Mouse (Mus musculus): Measurements from ENCODE around the gene Gm5678. TPM values are rescaled to one million over a fixed set of nuclear protein-coding genes. Genes with fewer than 3 reads are reported as not detected.
"Not testable (repeated sequence)": the region's sequence is repeated elsewhere in the genome, so short reads cannot be mapped to it uniquely, and the experiment has no call there.

Gm5678 gene
- polyA plus RNA-seq, 1 experiment from 2014 or later: not detected

DNA sequence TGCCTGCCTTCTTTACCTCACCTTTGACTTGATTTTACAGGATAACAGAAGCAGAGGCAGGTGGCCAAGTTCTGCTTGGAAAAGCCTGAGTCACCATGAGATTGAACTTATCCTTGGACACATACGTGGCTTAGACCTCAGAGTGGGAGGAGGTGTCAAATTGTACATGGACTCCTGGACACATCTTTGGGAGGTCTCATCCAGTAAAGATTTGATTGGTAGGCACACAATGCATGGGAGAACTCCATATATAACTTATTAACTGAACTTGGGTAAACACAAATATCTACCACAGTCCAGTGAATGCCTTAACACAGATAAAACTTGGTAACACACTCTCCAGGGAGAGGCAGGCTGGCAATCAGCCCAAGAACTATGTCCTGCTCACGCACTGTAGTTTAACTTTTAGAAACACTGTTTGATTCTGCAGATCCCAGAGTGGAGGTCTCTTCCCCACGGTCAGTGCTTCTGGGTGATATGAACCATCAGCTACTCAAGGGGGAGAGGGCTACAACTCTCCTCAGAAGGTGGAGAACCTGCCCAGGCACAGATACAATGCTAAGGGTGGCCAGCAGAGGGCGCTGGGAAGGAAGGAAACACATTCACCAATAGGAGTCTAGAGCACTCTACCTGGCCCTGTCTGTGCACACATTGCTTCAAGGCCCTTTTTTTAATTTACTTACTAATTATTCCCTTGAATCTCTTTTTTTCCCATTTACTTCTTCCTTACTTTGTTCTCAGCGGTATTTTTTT is 12.6 kb upstream of the Gm5678 start:
- no peak overlapping the region for H3K27ac ChIP-seq
- H3K36me3 ChIP-seq (replicated peaks): peaks cover 4% of the 10 kb centered on the region; the same call in 1 of the 2 replicates
- no peak overlapping the region for H3K4me3 ChIP-seq
- 40% methylated on average over 5 of the region's 5 CpGs for WGBS
- H3K9me3 ChIP-seq: no peaks in the 10 kb centered on the region
- H3K27me3 ChIP-seq (replicated peaks): no peaks in the 10 kb centered on the region
- no peak overlapping the region for H3K4me2 ChIP-seq
- ATAC-seq (replicated peaks): no peak
- H3K9ac ChIP-seq: no peak overlapping the region
- H3K4me1 ChIP-seq: no peaks in the 10 kb centered on the region

DNA sequence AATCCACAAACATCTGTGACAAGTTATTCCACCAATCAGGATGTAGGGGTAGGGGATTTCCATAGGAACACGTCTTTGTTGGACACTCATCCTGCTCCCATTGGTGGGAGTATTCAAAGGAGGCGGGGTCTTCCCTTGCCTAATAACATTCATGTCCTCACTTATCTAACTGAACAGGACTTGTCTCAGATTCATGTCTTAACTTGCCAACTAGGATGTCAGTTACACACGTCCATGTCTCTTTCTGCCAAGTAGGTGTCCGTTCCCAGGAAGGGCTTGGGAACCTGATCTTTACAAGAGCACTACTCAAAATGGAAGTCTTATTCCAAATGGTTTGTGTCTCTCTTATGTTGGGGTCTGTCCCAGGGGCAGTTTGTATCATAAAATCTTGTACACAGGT is 4.1 kb upstream of the Gm5678 start:
- not testable (repeated sequence) for H3K9ac ChIP-seq; H3K4me3 ChIP-seq; H3K36me3 ChIP-seq (replicated peaks); H3K4me1 ChIP-seq; H3K9me3 ChIP-seq; H3K27me3 ChIP-seq (replicated peaks); H3K27ac ChIP-seq; H3K4me2 ChIP-seq; ATAC-seq (replicated peaks)
- WGBS: 86% methylated on average over 4 of the region's 4 CpGs

DNA sequence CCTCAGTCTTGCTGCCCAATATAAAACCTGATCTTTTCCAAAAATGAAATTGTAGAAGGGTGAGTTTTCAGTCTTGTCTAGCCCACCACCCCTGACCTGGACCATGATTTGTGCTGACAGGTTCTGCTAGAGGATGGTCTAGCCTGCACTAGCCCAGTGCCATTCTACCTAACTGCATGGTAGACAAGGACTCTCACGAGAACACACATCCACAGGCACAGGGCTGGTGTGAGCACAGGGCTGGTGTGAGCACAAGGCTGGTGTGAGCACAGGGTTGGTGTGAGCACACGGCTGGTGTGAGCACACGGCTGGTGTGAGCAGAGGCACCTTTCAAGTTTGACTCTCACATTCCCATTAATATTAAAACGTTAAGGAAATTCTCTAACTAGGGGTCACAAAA is 3.2 kb upstream of the Gm5678 start:
- no peak for ATAC-seq (replicated peaks)

DNA sequence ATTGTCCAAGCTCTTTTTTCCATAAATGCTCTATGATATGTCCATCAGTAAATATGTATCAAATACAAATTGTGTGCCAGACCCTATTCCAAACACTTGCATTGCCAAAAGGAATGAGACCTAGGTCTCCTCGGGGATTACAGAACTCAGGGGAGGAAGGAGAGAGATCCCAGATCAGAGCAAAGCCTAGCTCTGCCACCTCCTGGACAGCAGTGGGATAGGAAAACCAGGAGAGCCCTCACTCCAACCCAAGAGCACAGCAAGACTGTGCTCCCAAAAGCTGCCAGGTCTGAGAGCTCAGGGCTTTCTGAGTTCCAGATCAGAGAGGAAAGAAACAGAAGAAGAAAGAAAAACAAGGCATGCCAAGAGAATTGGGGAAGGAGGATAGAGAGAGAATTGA is 1.2 kb upstream of the Gm5678 start:
- H3K27ac ChIP-seq: no peak overlapping the region
- no peak overlapping the region for H3K4me3 ChIP-seq
- ATAC-seq (replicated peaks): no peak
- no peaks in the 10 kb centered on the region for H3K9me3 ChIP-seq
- 18% methylated on average over 1 of the region's 1 CpGs for WGBS
- no peaks in the 10 kb centered on the region for H3K4me1 ChIP-seq
- H3K9ac ChIP-seq: no peak overlapping the region
- no peaks in the 10 kb centered on the region for H3K36me3 ChIP-seq (replicated peaks)
- no peak overlapping the region for H3K4me2 ChIP-seq
- no peaks in the 10 kb centered on the region for H3K27me3 ChIP-seq (replicated peaks)

More for the DNA sequence above, 3.2 kb upstream of the Gm5678 start:
- WGBS: 88% methylated on average over 4 of the region's 4 CpGs
- H3K27ac ChIP-seq: no peak overlapping the region
- no peak overlapping the region for H3K4me2 ChIP-seq
- H3K4me1 ChIP-seq: no peaks in the 10 kb centered on the region
- H3K9me3 ChIP-seq: no peaks in the 10 kb centered on the region
- no peaks in the 10 kb centered on the region for H3K36me3 ChIP-seq (replicated peaks)
- no peaks in the 10 kb centered on the region for H3K27me3 ChIP-seq (replicated peaks)
- no peak overlapping the region for H3K9ac ChIP-seq
- H3K4me3 ChIP-seq: no peak overlapping the region

DNA sequence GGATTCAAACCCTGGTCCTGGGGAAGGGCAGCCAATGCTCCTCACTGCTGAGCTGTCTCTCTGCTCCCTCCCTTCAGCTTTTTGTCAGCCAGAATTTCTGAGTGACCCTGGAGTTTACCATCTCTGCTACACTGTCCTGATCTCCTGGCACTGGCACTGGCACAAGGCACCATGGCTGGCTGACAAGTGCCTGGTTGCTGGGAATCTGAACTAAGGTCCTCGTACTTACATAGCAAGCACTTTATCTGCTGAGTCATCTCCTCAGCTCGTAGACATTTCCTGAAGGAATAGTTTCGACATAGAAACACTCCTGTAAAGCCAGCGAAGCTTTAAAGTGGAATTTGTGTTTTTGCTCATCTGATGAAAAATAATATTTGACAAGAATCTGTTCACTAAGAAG is 16.1 kb downstream of the Gm5678 start:
- no peak overlapping the region for H3K27ac ChIP-seq

DNA sequence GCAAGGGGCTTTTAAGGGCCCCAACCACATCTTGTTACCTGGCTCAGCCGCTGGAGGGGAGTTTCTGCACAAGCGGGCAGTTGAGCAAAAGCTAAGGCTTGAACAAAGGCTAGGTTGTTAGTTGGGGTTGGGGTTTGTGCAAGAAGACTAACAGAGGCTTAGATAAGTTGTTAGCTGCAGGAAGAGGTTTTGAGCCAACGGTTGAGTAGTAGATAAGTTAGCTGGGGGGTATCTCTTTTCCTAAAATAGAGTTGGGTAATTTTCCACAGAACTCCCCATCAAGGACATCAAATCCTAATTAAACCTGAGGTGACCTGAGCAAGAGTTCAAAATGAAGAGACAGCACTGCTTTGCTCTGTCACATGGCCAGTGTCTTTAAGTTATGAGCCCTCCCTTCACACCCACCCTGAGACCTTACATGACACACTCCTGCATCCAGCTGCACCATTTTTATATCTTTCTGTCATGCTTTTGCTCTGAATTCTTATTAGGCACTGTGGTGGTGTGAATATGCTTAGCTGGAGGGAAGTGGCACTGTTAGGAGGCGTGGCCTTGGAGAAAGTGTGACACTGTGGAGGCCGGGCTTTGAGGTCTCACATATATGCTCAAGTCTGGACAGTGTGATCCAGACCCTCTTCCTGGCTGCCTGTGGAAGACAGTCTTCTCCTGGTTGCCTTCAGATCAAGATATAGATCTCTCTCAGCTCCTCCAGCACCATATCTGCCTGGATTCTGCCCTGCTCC is 20.7 kb downstream of the Gm5678 start:
- no peaks in the 10 kb centered on the region for H3K27me3 ChIP-seq (replicated peaks)
- no peak overlapping the region for H3K27ac ChIP-seq
- no peak for ATAC-seq (replicated peaks)
- no peak overlapping the region for H3K9ac ChIP-seq
- H3K4me3 ChIP-seq: no peak overlapping the region
- H3K36me3 ChIP-seq (replicated peaks): no peaks in the 10 kb centered on the region
- WGBS: 87% methylated on average over 5 of the region's 5 CpGs
- H3K4me1 ChIP-seq: no peaks in the 10 kb centered on the region
- H3K9me3 ChIP-seq: no peaks in the 10 kb centered on the region
- no peak overlapping the region for H3K4me2 ChIP-seq

More for the DNA sequence above, 16.1 kb downstream of the Gm5678 start:
- WGBS: 72% methylated on average over 4 of the region's 4 CpGs
- H3K9me3 ChIP-seq: no peaks in the 10 kb centered on the region
- H3K4me2 ChIP-seq: no peak overlapping the region
- no peak overlapping the region for H3K9ac ChIP-seq
- H3K36me3 ChIP-seq (replicated peaks): no peaks in the 10 kb centered on the region
- no peak for ATAC-seq (replicated peaks)
- no peaks in the 10 kb centered on the region for H3K4me1 ChIP-seq
- no peak overlapping the region for H3K4me3 ChIP-seq
- H3K27me3 ChIP-seq (replicated peaks): no peaks in the 10 kb centered on the region

DNA sequence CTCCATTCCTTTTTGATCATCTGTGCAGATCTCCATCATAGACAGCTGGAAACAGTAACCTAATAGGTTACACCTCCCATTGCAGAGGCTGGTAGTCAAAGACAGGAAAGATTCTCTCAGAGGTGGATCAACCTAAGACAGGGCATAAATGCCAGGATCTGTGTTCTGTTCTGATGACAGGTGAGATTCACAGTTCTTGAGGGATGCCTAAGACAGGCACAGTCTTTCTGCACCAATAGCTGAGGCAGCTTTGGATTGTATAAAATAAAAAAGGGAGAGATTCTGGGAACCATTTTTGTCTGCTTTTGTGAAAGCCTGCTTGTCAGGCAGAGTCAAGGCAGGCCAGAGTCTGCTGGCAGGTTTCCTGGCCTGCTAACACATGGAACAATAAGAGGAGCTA is 40.1 kb downstream of the Gm5678 start:
- no peak overlapping the region for H3K4me2 ChIP-seq
- H3K27me3 ChIP-seq (replicated peaks): no peaks in the 10 kb centered on the region
- ATAC-seq (replicated peaks): no peak
- no peak overlapping the region for H3K4me3 ChIP-seq
- no peak overlapping the region for H3K9ac ChIP-seq
- H3K36me3 ChIP-seq (replicated peaks): no peaks in the 10 kb centered on the region
- no peaks in the 10 kb centered on the region for H3K4me1 ChIP-seq
- peaks cover 8% of the 10 kb centered on the region; the same call in 1 of the 2 replicates for H3K9me3 ChIP-seq
- no peak overlapping the region for H3K27ac ChIP-seq

DNA sequence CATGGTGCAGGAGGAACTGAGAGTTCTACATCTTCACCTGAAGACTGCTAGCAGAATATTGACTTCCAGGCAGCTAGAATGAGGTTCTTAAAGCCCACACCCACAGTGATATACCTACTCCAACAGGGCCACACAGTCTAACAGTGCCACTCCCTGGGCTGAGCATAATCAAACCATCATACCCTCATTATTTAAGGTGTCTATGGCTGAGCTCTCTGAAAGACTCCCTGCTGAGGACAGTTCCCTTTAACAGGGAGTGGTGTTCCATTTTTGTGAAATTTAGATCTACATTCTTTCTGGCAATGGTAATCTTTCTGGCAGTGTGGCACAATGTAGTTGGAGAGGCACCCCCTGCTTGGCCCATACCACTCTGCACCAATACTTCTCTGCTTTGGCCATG is 41.6 kb downstream of the Gm5678 start:
- Histone ChIP-seq H3K27ac (no peak overlapping the region), H3K27me3 (replicated peaks) (no peaks in the 10 kb centered on the region), H3K4me3 (no peak overlapping the region), H3K4me2 (no peak overlapping the region), H3K36me3 (replicated peaks) (no peaks in the 10 kb centered on the region), H3K9me3 (peaks cover 8% of the 10 kb centered on the region; the same call in 1 of the 2 replicates), H3K9ac (no peak overlapping the region), H3K4me1 (no peaks in the 10 kb centered on the region)
- ATAC-seq (replicated peaks): no peak

DNA sequence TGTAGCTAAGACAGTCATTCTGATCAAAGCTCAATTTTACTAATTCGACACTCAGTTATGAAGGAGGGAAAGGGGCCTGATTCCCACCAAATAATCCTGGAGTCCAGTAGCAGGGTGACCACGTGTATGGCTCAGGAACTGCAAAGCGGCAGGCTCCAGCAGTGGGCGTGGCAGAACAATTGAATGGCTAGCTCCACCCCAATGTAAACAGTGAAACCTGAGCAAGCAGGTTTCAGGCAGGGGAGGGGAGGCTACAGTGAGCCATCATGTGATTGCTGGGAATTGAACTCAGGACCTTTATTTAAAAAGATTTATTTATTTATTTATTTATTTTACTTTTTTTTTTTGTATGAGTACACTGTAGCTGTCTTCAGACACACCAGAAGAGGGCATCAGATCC is 42.6 kb downstream of the Gm5678 start:
- H3K27me3 ChIP-seq (replicated peaks); H3K4me2 ChIP-seq; H3K4me3 ChIP-seq; H3K9ac ChIP-seq; H3K36me3 ChIP-seq (replicated peaks); H3K4me1 ChIP-seq; ATAC-seq (replicated peaks); H3K9me3 ChIP-seq; H3K27ac ChIP-seq: not testable (repeated sequence)
- 37% methylated on average over 4 of the region's 4 CpGs for WGBS

DNA sequence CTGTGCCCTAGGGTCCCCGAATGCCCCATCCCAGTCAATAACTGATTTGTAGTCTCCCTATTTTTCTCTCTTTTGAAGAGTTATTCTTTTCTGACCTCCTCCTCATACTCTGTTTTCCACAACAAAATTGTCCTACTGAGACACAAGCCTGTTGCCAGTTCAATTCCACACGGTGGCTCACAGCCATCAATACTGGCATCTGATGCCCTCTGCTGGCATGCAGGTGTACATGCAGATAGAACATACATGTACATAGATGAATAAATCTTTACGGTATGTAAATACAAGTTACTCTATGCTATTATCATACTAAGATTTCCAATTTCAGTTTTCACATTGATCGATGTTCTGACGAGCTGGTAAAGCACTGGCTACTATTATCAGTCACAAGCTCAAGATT is 43.2 kb downstream of the Gm5678 start:
- H3K36me3 ChIP-seq (replicated peaks): no peaks in the 10 kb centered on the region
- H3K27ac ChIP-seq: no peak overlapping the region
- no peaks in the 10 kb centered on the region for H3K27me3 ChIP-seq (replicated peaks)
- H3K4me3 ChIP-seq: no peak overlapping the region
- H3K4me1 ChIP-seq: no peaks in the 10 kb centered on the region
- H3K9ac ChIP-seq: no peak overlapping the region
- peaks cover 8% of the 10 kb centered on the region; the same call in 1 of the 2 replicates for H3K9me3 ChIP-seq
- 95% methylated on average over 5 of the region's 5 CpGs for WGBS
- no peak for ATAC-seq (replicated peaks)
- no peak overlapping the region for H3K4me2 ChIP-seq

DNA sequence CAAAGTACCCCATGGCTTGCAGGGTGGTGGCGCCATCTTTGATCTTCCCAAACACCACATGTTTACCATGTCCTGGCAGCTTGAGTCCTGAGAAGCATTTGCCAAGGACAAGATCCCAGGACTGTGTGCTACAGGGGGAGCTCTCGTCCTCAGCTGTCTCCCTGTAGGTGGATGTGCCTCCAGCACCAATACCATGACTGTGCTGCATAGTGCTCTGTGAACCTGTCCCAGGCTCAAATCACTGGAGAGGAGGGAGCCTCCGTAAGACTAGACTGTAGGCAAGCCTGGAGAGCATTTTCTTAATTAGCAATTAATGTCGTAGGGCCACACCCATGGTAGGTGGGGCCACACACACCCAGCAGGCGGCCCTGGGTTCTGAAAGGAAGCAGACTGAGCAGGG is 48.5 kb downstream of the Gm5678 start:
- H3K9me3 ChIP-seq: no peaks in the 10 kb centered on the region
- no peaks in the 10 kb centered on the region for H3K36me3 ChIP-seq (replicated peaks)
- H3K27me3 ChIP-seq (replicated peaks): peaks cover 7% of the 10 kb centered on the region
- H3K4me1 ChIP-seq: no peaks in the 10 kb centered on the region
- no peak for ATAC-seq (replicated peaks)
- WGBS: 90% methylated on average over 5 of the region's 5 CpGs
- H3K27ac ChIP-seq: no peak overlapping the region
- H3K4me2 ChIP-seq: no peak overlapping the region
- no peak overlapping the region for H3K4me3 ChIP-seq
- H3K9ac ChIP-seq: no peak overlapping the region

DNA sequence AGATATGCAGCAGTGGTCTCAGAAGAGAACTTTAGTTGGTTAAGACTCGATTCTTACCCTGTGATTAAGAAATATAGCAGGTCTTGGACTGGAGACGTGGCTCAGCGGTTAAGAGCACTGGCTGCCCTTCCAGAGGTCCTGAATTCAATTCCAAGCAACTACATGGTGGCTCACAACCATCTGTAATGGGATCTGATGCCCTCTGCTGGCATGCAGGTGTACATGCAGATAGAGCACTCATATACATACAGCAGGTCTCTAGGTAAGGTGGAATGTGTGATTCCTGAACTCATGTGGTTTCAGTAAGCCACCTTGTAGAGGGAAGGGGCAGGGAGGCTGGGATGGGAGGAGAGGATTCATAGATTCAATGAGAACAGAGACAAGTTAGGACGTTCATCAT is 50.3 kb downstream of the Gm5678 start:
- H3K4me2 ChIP-seq: no peak overlapping the region
- H3K9me3 ChIP-seq: no peaks in the 10 kb centered on the region
- H3K9ac ChIP-seq: no peak overlapping the region
- H3K4me3 ChIP-seq: no peak overlapping the region
- no peak overlapping the region for H3K27ac ChIP-seq
- peaks cover 25% of the 10 kb centered on the region for H3K27me3 ChIP-seq (replicated peaks)
- H3K36me3 ChIP-seq (replicated peaks): no peaks in the 10 kb centered on the region
- 91% methylated on average over 4 of the region's 4 CpGs for WGBS
- ATAC-seq (replicated peaks): no peak
- peaks cover 10% of the 10 kb centered on the region for H3K4me1 ChIP-seq

DNA sequence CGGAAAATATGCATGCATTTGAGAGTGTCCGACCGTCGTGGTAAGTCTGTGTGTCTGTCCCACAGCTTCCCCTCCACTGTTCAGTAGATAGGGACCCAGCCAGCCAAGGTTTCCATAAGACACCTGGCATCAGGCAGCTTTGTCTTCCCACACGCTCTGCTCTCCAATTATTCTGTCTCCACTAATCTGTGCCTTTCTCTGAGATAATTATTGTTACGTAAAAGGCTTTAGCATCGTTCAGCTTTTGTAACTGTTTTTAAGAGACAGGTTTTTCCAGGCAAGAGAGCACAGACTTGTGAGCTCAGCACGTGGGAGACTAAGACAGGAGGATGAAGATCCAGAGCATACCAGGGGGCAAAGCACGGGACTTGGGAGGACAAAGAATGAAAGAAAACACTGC is 51.3 kb downstream of the Gm5678 start:
- no peak overlapping the region for H3K4me3 ChIP-seq
- no peak for ATAC-seq (replicated peaks)
- no peak overlapping the region for H3K27ac ChIP-seq
- WGBS: 50% methylated on average over 9 of the region's 9 CpGs
- H3K9me3 ChIP-seq: no peaks in the 10 kb centered on the region
- peaks cover 35% of the 10 kb centered on the region for H3K27me3 ChIP-seq (replicated peaks)
- H3K4me2 ChIP-seq: no peak overlapping the region
- peaks cover 18% of the 10 kb centered on the region for H3K4me1 ChIP-seq
- H3K36me3 ChIP-seq (replicated peaks): no peaks in the 10 kb centered on the region
- no peak overlapping the region for H3K9ac ChIP-seq
